Mouse (Mus musculus) lung, postnatal 10 days (tissue): ENCODE results near the gene Arl14.
A peak's percentile ranks its signal among the peaks of the same experiment; 100 is the strongest.
"Not testable (repeated sequence)": the region's sequence is repeated elsewhere in the genome, so short reads cannot be mapped to it uniquely, and the experiment has no call there.

Experiments used
- DNase-seq: peaks from one replicate; pipeline ENCODE4 v3.0.0; 2021

Gene Arl14

DNA sequence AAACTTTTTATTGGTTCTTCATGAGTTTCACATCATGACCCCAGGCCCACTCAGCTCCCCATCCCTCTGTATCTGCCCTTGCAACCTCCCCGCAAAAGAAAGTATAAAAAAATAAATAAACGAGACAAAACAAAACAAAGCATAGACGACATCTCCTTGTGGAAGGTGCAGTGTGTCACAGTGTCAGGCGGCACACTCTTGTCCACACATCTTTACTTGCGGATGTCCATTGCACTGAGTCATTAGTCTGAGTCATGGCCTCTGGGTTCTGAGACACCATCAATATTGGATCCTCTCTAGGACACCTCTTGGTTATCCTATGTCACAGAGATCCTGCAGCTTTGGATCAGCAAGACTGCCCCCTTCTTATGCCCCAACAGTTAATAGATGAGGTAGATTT lies 7.7 kb upstream of the Arl14 start:
- no peak for DNase-seq

- no peak for DNase-seq
Observed at GRCm38 (mm10) chr3:69222502-69222900, 282 bp downstream of the Arl14 start.

- no peak for DNase-seq
Observed at GRCm38 (mm10) chr3:69222987-69223386, 768 bp downstream of the Arl14 start.

- DNase-seq, result no peak
Observed at GRCm38 (mm10) chr3:69223666-69224065, 1.4 kb downstream of the Arl14 start.

GRCm38 (mm10) chr3:69225019-69225418 lies 2.8 kb downstream of the Arl14 start:
- no peak for DNase-seq

DNA sequence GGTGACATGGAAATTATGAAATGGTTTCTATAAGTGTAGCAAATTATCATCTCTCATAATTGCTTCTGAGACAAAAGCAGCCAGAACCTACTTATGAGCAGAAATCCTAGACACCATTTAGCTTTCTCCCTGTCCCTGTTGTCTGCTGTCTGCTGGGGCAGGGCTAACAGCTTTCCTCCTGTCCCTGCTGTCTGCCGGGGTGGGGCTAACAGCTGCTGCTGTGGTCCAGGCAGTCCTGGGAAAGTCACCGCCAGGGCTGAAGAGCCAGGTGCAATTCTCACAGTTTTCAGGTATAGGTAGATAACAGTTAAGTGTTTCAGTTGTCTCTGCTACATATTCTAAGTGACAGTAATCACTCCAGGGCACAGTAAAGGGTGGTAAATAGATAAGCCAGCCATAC lies 4.3 kb downstream of the Arl14 start:
- no peak for DNase-seq

DNA sequence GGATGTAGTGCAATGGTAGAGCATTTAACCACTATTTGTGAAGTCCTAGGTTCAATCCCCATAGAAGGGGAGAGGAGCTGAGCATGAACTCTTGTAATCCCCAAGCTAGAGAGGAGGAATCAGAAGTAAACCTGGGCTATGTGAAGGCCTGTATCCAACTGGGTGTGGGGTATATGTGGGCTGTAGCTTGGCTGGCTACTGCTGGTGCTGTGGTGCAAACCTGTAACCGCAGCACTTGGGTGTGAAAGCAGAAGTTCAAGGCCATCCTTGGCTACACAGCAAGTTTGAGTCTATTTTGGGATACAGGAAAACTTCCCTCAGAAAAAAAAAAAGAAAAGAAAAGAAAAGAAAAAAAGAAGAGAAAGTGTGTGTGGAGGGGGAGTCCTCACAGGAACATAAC lies 5.8 kb downstream of the Arl14 start:
- no peak for DNase-seq

- DNase-seq, result no peak
Observed at GRCm38 (mm10) chr3:69231522-69232138, 9.4 kb downstream of the Arl14 start.

- DNase-seq, result not testable (repeated sequence)
Observed at GRCm38 (mm10) chr3:69233552-69234189, 11.5 kb downstream of the Arl14 start.

DNA sequence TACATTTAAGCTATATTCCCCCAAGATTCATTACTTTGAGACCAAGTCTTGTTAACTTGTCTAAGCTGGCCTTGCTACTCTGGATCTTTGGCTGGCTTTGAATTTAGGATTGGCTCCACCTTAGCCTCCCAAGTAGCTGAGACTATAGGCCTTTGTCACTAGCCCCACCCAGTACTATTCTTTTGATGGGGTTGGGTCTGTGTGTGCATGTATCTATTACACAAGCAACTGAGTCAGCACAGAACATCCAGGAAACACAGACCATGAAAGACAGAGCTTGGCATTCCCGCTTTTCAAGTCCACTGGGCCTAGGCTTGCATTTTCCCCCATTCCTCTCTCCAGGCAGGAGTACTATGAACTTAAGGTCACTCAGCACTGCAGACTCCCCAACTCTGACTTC lies 12.3 kb downstream of the Arl14 start:
- DNase-seq, result no peak

- DNase-seq, result no peak
Observed at GRCm38 (mm10) chr3:69235806-69236205, 13.6 kb downstream of the Arl14 start.

- no peak for DNase-seq
Observed at GRCm38 (mm10) chr3:69236491-69236890, 14.3 kb downstream of the Arl14 start.

DNA sequence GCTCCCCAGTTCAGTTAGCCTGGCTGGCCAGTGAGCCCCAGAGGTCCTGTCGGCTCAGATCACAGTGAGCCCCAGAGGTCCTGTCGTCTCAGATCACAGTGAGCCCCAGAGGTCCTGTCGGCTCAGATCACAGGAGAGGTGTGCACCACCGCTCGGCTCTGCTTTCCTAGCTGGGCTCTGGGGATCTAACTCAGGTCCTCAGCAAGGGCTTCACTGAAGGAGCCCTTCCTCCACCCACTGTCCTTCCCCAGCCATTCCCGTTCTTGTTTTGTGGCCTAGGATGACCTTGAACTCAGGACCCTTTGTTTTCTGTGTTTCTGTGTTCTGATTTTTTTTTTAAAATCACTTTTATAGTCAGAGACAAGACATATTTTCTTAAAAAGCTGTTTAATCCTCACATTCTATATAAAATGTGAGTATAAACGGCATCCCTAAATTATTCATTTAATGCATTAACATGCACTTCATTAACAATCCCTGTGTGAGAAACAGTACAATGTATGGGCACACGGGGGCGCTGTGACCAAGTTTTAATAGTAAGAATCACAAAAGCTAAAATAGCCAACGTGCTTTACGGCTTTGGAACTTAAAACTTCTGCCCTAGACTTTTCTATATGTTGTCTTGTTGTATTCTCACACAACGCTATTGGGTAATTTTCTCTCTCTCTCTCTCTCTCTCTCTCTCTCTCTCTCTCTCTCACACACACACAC lies 16.1 kb downstream of the Arl14 start:
- peak; percentile 60 for DNase-seq

DNA sequence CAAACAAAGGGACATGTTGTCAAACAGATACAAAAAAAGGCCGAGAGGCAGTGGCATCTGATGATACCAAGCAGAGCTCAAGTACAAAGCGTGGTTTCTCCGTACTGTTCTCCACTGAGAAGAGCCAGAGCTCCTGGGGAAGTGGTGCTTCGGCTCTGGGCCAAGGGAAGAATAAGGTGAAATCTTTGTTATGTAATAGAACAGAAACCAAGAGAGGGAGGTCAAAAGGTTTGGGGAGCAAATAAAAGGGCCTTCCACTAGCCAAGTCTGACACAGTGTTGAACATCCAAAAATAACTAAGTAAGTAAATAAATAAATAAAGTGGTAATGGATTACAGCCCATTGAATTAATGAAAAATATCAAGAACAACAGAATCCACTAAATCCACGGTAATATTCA lies 17.0 kb downstream of the Arl14 start:
- no peak for DNase-seq

- no peak for DNase-seq
Observed at GRCm38 (mm10) chr3:69241020-69241419, 18.8 kb downstream of the Arl14 start.

- DNase-seq, result no peak
Observed at GRCm38 (mm10) chr3:69253096-69253866, 31.1 kb downstream of the Arl14 start.

GRCm38 (mm10) chr3:69254676-69255075 lies 32.5 kb downstream of the Arl14 start:
- no peak for DNase-seq

- peak; percentile 70 for DNase-seq
Observed at GRCm38 (mm10) chr3:69257049-69257699, 35.0 kb downstream of the Arl14 start.

GRCm38 (mm10) chr3:69263010-69263643 lies 40.9 kb downstream of the Arl14 start:
- no peak for DNase-seq

DNA sequence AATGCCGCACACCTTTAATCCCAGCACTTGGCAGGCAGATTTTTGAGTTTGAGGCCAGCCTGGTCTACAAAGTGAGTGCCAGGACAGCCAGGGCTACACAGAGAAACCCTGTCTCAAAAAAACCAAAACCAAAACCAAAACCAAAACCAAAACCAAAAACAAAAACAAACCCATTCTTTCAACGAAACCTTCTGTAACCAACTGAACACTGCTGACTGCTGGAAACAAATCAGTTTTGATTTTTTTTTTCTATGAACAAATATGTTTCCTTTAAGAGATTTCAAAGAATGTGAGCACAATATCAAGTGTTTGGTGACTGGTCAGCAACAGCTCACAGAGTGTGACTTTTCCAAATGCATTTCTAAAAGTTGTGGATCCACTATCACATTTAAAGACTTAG lies 42.1 kb downstream of the Arl14 start:
- DNase-seq, result not testable (repeated sequence)

- DNase-seq, result peak; percentile 34
Observed at GRCm38 (mm10) chr3:69271812-69272211, 49.6 kb downstream of the Arl14 start.
